Mouse (Mus musculus) neural tube, embryonic 10.5 days (tissue): ENCODE results near the gene Cic.
A peak's percentile ranks its signal among the peaks of the same experiment; 100 is the strongest.

Experiments
- DNase-seq: peaks from one replicate; pipeline ENCODE4 v3.0.0-alpha.2; 2017; ENCODE audit warnings: low spot score; ENCODE audit errors: extremely low spot score

Cic gene

DNA sequence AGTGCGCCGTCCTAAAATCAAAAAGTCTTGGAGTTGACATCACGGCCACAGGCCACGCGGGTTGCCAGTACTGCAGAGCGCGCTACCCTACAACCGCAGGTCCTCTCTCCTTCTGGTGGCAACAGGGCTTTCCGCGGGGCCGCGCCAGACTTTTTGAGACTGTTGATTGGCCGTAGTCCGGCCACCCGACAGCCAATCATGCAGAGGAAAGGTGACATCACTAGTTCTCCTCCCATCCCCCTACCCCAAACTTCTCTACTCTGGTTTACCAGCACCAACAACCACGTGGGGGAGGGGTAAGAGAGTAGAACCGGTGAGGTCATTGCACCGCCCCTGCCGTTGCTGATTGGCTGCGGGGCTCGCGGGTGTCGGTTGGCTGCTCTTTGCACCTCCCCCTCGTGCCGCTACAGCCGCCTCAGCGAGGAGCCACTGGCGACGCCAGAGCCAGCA is at the start of gene Cic:
Gene Cic, plus strand, starts transcription at position 404 of the 450 bp plus-strand sequence.
- no peak for DNase-seq

DNA sequence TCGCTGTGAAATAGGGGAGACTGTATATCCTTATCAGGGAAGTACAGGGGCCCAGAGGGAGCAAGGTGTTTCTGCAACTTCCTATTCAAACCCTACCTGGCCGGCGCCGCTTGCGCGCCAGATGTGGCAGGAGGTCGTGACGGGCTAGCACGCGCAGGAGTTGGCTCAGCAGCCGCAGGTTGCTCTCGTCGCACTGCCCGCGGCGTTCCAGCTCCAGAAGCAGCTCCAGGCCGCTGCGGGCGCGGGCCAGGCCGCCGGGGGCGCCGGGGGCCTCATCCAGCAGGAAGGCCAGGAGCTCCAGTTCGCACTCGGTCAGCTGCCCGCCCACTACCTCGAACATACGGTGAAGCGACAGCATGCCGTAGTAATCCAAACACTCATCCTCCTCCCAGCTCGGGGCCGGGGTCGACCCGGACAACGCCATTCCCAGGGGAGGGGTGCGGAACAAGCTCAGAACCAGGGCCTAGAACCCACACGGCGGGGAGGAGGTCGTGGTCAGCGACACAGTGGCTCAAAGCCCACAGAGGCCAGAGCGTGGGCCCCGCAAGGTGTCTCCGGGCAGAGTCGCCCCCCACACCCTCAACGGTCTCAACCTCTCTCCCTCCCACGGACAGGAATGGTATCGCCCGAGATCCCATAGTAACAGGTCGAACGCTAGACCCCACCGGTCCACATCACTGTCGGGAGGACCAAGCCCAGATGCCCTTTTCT is 48.6 kb upstream of the Cic start:
- peak; percentile 88 for DNase-seq

DNA sequence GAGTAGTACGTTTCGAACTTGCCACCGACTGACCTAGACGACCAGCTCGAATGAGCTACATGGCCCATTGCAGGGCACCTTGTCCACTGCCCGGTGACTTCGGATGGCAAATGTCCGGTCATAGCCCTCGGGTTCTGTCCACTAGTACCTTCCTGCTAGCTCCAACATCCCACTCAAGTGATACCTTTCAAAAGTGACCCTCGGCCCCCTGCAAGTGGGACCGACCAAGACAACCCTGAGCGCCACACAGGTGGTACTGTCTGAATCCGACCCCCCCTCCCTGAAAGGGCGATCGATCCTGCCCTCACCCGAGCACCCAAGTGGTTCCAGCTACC is 48.1 kb upstream of the Cic start:
- no peak for DNase-seq

DNA sequence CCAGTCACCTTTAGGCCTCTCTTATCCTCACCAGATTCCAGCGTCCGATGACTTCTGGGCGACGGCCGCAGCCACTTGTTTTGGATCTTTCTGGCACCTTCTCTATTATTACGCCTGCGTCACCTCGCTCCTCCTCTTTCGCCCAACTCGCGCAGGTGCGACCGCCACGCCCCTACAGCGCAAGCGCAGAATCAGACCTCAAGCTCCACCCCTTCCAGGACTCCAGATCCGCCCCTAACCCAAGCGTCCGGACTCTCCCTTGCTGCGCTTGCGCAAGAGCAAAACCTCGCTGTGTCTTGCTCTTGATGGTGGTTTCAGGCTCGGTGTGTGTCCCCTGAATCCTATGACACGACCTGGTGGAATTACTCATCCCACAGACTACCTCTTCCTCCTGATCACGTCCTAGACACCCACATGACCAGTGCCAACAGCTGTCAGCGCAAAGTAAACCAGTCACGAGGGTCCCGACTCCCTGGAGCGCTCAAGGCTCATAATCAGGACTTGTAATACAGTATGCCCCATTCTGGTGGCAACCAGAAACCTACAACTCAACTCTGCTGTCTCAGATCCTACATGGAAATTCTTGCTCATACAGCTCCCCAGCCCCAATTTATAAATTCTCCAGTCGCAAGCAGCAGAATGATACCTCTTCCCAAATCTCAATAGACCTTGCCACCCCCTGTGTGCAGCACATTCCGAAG is 47.6 kb upstream of the Cic start:
- DNase-seq, result peak; percentile 91

DNA sequence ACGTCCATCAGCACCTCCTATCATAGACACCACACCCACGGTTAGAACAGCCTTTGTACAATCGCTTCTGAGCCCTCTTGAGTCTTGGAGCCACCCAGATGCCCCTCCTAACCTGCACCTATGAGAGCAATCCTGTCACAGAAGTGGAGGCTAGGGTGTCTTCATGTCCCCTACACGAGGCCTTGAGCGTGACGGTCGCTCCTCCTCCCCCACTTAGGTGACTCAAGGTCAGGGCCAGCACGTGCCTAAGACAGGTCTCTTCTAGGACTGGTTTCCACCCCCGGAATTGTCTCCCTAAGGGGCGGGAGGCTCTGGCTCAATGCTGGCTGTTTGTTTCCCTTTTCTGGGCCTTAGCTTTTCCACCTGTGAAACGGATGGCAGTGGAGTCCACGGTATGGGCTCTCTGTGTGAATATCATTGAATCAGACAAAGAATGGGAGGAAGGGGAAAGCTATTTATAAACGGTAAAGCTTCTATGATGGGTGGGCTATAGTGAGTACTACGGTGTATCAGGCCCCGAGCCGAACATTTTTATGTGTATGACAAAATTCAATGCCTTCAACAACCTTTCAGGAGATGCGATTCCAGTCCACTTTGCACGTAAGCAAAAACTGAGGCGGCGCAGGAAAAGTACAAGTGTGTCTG is 46.9 kb upstream of the Cic start, which contains the start of gene Dedd2:
Gene Dedd2, minus strand, starts transcription at position 159 of the 645 bp plus-strand sequence.
- no peak for DNase-seq

DNA sequence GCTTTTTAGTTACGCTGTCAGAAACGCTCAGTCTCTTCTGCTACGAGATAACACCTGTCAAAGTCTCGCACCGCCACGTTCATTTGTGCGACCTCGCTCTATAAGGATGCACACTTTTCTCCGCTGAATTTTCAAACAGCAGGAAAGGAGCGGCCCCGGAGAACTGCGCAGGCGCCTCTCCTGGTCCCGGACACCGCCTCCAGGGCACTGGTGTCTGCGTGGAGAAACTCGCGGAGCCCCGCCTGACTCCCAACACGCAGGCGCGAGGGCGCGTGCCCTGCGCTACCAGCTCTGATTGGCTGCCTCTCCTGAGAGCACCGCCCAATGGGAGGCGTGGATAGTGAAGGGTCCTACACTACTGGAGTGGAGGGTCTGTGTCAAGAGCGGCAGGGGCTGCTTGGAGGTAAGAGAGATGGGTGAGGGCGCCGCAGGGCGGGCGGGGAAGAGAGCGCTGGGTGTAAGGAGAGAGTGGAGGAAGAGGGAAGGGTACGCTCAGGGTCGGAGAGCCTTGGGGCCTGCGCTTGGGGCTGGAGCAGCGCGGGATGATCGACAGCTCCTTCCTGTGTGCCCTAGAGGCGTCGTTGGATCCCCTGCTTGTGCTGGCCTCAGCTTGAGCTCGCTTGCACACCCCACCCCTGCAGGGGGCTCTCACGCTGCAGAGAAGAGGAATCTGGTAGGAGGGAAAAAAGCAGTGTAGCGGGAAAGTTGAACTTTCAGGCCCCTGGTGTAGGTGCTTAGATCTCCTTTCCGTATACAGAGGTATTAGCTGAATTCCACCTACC is 46.2 kb upstream of the Cic start, which contains the start of gene Zfp526:
Gene Zfp526, plus strand, starts transcription at position 324 of the 782 bp plus-strand sequence.
- peak; percentile 99 for DNase-seq

DNA sequence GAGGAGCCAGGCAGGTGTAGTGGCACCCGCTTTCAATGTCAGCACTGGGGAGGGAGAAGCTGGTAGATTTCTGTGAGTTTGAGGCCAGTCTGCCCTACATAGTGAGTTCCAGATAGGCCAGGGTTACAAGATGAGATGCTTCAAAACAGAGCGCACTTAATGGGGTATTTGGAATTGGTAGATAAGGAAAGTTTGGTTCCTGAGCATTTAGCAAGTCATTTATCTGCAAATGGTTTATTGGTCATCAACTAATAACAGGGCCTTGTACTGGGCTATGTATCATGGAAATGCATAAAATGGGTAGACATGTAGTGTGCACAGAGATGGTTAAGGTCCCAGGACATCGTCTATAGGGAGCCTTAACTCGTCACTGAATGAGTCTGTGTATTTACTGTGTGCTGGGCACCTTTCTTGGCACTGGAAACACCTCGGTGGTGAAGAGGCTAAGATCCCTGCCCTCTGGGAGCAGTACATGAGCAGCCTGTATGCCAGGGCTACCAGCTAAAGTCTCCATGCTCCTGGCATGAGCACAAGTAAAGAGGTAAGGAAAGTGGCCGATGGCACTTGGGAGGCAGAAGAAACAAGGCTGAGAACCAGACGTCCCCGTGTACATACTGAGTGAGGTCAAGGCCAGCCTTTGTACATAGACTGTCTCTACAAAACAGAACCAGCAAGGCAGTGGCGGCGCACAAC is 45.1 kb upstream of the Cic start:
- DNase-seq, result no peak

DNA sequence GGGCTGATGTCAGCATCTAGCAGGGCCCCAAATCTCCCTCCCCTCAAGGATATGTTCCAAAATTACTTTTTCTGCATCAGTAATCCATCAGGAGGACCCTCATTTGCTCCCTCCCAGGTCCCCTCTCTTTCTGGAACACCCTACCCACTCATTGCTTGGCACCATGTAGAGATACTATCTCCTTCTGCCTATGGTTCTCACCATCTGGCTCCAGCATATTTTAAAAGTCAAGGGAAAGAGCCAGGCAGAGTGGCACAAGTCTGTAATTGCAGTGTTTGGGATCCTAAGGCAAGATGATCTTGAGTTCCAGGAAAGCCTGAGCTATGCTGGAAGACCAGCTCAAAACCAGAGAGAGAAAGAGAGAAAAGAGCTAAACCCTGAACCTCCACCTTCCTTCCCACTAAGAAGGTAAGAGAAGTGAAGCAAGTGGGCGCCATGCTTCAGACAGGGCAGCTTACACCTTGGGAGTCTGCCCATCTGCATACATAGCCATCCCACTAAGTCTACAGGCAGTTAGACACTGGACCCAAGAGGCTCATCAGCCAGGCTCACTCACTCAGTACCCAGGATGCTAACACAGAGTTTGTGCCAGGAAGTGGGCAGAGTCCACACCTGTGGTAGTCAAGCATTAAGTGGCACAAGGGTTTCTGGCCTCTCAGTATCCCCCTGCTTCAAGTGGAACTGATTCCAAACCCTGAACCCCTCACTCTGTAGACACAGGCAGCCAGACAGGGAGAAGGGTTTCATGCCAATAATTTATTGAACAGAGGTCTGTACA is 39.8 kb upstream of the Cic start:
- no peak for DNase-seq

DNA sequence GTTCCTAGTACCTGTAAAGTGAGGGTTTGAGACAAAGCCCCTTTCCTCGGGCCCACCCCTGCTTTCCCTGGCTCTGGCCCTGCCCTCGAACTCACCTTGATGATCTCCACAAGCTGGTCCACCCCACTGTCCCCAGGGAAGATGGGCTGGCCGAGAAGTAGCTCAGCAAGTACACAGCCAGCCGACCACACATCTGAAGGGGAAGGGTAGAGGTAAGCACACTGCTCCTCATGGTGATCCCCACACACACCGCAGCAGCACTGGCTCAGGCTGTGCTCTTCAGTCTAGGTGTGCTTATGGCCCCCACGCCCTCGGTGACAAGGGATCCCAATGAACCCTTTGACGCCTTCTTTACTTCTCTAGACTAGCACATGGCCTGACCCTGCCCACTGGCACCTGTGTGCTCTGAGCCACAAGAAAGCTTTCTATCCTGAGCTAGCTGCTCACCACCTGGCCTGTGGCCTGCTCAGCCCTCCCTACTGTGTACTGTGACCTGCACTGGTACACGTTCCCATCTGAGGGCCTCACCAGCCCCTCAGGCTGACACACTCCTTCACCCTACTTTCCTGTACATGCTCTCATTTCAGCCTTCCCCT is 36.7 kb upstream of the Cic start:
- DNase-seq, result no peak

DNA sequence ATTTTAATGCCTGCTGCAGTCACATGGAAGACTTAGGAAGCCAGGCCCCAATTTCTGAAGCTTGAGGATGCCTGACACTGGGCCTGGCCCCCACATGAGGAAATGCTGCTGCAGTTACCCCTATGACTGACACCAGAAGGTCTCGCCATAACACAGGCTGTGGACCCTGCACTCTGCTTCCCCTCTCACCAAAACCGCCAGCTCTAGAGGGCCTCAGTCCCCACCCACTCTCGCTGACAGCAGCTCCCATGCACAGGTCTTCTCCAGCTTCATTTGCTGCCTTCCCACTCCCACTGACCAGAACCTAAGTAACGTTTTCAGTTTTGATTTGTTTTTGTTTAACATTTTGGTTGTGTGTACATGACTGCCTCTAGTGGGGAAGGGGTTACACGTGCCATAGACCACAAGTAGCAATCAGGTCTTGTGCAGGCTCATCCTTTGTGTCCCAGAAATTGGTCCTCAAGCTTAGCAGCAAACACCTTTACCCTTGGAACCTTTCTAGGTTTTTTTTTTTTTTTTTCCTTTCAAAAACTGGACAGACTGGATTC is 35.3 kb upstream of the Cic start:
- no peak for DNase-seq

DNA sequence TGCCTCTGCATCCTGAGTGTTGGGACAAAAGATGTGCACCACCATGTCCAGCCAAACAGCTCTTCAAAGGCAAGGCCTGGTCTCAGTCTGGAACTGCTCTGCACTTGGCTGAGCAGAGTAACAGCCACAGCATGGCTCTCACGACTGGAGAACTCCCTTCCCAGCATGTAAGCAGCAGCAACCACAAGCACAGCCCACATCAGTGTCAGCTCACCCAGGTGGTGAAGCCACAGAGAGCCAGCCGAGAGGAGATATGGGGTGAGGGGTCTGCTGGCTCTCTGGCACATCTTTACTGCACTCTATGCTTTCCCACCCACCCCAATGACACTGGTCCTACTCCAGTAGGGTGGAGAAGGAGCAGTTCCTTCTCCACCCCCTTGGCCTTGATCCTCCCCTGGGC is 34.4 kb upstream of the Cic start:
- no peak for DNase-seq

DNA sequence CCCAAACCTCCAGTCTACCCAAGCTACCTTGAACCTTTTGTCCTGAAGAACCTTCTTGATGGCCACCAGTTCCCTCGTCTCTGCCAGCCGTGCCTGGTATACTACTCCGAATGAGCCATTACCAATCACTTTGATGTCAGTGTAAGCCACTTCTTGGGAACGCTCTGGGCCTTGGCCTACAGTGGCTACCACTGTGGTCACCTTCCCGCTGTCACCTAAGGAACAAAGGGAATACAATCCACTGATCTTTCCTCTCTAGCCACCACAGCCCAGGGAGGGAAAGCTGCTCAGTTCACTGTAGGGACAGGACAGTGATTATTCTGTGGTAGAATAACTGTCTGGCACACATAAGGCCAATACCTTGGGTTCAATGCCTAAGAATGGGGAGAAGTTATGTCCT is 32.0 kb upstream of the Cic start:
- no peak for DNase-seq

DNA sequence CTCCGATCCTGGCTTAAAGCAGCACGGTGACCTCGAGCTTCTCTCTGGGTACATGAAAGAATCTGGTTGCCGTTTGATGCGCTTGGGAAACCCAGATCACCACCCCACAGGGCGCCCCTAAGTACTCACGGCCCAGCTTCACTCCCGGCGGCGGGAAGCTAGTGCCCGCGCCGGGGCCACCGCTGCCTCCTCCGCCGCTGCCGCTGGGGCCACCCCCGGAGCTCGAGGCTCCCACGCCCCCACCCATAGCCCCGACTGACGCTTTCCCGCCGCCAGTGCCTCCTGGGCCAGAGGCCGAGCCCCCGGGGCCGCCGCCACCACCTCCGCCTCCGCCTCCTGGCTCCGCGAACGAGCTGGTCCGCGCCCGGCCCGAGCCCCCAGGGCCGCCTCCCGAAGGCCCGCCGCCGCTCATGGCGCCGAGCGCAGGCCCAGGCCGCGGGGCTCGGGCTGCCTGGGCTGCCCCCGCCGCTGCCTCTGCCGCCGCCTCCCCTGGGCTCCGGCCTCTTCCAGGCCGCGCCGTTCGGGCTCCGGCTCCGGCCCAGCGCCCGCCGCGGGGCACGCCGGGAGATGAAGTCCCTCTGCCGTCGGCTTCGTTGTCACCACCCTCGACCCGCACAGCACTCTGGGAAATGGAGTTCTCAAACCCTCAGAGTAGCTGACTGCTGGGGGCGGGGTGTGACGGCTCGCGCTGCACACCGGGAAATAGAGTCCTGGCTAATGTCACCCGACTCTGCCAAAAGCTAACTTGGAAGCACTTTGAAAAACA is 30.1 kb upstream of the Cic start, which contains the start of gene Gsk3a:
Gene Gsk3a, minus strand, starts transcription at position 603 of the 766 bp plus-strand sequence.
- no peak for DNase-seq

DNA sequence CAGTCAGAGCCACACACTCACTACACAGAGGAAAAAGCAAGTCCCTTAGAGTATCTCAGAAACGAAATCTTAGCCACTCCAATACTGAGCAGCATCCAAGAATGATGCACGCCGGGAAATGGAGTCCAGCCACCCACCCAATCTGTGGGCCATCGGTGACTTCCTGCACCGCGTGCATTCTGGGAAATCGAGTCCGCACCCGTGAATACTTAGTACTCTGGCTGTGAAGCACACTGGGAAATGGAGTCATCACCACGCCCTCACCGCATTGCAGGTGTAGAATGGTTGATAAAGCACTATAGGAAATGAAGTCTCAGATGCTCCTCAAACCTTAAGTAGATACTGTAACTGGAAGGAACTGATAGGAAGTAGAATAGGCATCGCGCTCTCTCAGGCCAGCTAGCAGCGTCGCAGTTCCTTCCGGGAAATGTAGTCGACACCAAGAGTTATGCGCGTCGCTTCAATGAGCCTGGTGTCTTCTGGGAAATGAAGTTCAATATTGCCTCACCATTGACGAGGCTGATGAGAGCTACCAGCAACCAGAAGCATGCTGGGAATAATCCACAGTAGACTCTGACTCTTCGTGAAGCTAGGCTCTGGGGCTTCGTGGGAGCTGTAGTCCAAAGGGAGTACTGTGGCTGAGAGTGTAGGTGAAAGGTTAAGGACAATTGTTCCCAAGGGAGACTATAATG is 29.3 kb upstream of the Cic start:
- DNase-seq, result peak; percentile 96

DNA sequence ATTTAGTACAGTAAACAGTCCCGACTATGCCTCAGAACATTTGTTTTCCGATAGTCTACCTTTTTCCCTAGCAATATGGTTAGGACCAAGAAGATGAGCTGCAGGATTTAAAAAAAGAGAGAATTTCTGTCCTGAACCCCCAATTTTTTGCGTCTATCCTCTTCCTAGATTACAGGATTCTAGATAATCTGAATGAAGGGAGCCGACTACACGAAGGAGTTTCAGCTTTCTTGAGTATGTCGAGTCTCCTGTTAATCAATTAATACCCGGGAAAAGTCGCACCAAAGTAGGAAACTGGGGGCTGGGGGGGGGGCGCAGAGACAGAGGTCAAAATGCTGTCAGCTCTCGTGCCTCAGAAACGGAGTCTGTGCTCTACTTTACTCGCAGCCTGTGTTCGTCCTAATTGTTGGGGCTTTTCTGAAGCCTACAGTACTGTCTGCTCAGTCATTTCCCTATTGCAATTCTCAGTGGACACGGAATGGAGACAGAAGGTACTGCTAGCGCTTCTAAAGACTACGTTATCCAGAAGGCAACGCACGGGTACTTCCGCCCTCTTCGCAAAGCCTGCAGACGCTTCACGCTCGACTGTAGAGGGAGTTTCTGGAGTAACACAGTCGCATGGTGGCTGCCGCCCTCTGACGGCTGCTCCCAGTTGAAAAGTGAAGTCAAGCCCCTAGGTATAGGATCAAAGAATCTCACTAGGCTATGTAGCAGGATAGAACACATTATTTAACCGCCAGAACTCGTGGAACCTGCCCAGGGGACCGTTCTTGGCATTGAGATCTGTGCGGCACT is 28.5 kb upstream of the Cic start:
- DNase-seq, result peak; percentile 75

DNA sequence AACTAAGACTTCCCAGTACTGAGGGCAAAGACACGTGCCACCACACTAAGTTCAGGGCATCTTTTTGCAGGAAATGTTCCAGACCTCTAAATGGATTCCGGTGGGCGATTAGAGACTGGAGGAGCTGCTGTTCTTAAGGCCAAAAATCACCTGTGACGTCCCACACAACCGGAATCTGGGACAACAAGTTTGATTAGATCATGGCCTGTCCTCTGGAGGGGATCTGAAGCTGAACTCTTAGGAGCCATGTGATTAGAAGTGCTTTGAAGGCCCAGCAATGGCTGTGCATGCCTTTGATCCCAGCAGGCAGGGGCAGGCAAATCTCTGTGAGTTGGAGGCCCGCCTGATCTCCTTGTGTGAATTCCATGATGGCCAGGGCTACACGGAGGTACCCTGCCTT is 26.9 kb upstream of the Cic start:
- DNase-seq, result no peak

DNA sequence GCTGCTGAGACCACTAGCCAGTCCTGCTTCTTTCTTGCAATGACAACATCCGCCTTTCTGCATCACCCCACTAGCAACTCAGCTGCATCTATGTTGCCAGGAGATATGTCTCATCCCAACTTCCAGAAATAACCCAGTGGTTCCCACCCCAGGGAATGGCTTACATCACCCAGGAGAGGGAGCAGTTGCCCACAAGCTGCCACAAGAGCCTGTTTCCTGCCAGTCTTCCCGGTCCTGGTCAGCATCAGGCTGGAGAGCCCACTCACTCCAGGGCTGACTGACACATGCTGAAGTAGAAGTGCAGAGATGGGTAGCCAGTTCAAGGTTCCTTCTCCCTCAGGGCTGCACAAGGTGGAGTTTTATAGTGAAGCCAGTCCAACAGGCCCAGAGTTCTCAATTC is 26.4 kb upstream of the Cic start:
- DNase-seq, result peak; percentile 34
